Mouse (Mus musculus) CD8-positive naive resting alpha-beta T cell, adult 57 days (primary cell): Measurements from ENCODE around the gene Selenof. TPM values are rescaled to one million over a fixed set of nuclear protein-coding genes. Genes with fewer than 3 reads are reported as not detected.

Experiments
- total RNA-seq: library from RNA; stranded (reverse); gene quantifications from one replicate; pipeline ENCODE4 v1.2.4, GENCODE M21; 2023

Selenof gene
- total RNA-seq, result 126 TPM

GRCm38 (mm10) chr3:144570047-144570815 lies at the start of gene Selenof, which contains the start of gene Hs2st1:
Selenof (plus strand) TSS chr3:144570304.
Hs2st1 (minus strand) TSS chr3:144570181.

Other genes starting within 250 kb of the Selenof start
- 17.0 TPM for gene Hs2st1, start 123 bp upstream of the Selenof start, total RNA-seq
- 90.1 TPM for gene Sh3glb1, start 150.0 kb downstream of the Selenof start, total RNA-seq
- not detected for gene Clca3a1, start 190.7 kb downstream of the Selenof start, total RNA-seq
- not detected for gene Clca3a2, start 249.2 kb downstream of the Selenof start, total RNA-seq